Mouse (Mus musculus) left cerebral cortex, adult 8-10 months (tissue): ENCODE measurements around the gene Atg2a. TPM values are rescaled to one million over a fixed set of nuclear protein-coding genes. Genes with fewer than 3 reads are reported as not detected.

Source experiments
- DNase-seq, 2 experiments: peaks; one replicate each; pipeline ENCODE4 v3.0.0; 2022; ENCODE audit warnings: low spot score in 2 of 2
- total RNA-seq, 4 experiments: library from RNA; stranded (reverse); gene quantifications; 2 replicates each; pipeline ENCODE4 v1.2.4; 2022

Gene Atg2a
- total RNA-seq, 4 experiments from 2014 or later = 31.8 to 35.7 (median 35.4) TPM

DNA sequence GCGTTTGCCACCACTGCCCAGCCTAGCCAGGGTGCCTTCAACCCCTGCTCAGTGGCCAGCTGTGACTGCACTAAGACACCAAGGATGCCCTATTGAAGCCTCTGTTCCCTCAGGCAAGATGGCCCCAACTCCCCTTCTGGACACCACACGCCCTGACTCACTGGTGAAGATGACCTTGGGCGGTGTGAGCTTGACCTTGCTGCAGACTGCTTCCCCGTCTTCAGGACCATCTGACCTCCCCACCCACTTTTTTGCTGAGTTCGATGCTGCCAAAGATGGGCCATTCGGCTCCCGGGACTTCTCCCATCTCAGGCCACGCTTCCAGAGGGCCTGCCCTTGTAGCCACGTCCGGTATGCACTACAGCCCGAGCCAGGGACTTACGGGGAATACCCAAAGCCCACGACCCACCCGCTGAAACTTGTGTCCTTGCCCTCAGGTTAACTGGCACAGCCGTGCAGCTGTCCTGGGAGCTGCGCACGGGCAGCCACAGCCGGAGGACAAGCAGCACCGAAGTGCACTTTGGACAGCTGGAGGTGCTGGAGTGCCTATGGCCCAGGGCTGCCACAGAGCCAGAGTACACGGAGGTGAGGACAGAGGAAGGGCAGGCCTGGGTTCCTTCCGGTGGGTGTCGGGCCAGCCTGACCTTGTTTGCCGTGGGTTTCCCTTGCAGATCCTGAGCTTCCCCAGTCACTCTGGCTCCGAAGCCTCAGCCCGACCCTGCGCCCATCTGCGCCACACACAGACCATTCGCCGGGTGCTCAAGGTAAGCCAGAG, 6.2 kb downstream of the Atg2a start:
- no peak for DNase-seq

GRCm38 (mm10) chr19:6253021-6253420, 11.6 kb downstream of the Atg2a start:
- DNase-seq = no peak

DNA sequence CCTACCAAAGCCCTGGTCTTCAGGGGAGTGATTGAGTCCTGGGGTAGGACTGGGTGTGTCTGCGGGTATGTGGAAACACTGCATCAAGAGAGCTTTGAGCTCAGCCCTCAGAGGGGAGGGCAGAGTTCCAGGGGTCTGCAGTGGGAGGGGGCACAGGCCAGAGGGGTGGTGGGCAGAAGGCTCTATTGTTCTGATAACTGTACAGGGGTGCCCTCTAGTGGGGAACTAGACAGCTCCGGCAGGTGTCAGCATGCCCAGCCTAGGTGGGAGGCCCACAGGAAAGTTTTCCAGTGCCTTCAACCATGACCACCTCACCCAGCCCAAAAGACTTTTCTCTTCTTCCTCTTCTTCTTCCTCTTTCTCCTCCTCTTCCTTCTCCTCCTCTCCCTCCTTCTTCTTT, 19.0 kb downstream of the Atg2a start:
- no peak for DNase-seq

DNA sequence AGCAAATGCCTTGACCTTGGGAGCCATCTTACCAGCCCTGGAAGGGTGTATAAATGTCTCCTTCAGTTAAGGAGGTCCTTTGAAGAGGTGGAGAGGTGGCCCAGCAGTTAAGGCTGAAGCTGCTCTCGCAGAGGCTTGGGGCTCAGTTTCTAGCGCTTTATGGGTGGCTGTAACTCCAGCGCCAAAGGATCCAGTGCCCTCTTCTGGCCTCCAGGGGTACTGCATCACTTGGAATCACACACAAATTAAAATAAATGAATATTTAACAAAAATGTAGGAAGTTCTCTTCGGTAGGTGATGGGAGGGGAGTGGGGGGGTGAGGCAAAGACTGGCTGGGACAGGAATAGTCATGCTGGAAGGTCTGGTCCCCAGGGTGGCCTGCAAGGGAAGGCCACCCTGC, 19.5 kb downstream of the Atg2a start:
- DNase-seq = no peak

DNA sequence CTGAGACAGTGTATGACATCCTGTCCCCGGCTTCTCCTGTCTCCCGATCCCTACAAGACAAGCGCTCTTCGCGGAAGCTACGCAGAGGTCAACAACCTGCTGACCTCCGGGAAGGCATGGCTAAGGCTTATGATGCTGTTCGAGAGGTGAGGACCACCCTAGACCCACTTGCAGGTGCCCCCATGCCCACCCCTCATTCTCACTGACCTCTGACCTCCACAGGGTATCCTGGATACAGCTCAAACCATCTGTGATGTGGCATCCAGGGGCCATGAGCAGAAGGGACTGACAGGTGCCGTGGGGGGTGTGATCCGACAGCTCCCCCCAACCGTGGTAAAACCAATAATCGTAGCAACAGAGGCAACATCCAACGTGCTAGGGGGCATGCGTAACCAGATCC, 19.9 kb downstream of the Atg2a start:
- DNase-seq = no peak

GRCm38 (mm10) chr19:6262222-6262621, 20.8 kb downstream of the Atg2a start:
- DNase-seq = peak; percentile 36 to 52

- no peak for DNase-seq
Measured at GRCm38 (mm10) chr19:6262839-6263433, 21.5 kb downstream of the Atg2a start.

GRCm38 (mm10) chr19:6264200-6264599, 22.7 kb downstream of the Atg2a start:
- peak in 1 of 2 experiments; percentile 55 for DNase-seq

DNA sequence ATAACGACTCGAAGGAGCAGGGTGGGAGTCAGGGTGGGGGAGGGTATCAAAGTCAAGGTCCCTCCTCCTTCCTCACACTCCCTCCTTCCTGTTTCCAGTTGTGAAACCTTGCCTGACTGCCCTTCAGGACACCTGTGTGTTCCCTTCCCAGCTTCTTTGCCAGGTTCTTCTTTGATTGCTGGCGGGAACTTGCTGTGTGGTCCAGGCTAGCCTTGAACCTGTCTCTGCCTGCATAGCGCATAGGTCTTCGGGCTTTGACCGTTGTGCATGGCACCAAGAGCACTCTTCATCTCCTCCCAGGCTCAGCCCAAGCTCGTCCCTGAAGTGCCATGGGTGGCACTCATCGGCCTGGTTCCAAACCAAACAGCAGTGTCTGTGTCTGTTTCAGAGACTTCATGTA, 23.5 kb downstream of the Atg2a start:
- DNase-seq = no peak

GRCm38 (mm10) chr19:6265727-6266182, 24.3 kb downstream of the Atg2a start:
- no peak for DNase-seq

DNA sequence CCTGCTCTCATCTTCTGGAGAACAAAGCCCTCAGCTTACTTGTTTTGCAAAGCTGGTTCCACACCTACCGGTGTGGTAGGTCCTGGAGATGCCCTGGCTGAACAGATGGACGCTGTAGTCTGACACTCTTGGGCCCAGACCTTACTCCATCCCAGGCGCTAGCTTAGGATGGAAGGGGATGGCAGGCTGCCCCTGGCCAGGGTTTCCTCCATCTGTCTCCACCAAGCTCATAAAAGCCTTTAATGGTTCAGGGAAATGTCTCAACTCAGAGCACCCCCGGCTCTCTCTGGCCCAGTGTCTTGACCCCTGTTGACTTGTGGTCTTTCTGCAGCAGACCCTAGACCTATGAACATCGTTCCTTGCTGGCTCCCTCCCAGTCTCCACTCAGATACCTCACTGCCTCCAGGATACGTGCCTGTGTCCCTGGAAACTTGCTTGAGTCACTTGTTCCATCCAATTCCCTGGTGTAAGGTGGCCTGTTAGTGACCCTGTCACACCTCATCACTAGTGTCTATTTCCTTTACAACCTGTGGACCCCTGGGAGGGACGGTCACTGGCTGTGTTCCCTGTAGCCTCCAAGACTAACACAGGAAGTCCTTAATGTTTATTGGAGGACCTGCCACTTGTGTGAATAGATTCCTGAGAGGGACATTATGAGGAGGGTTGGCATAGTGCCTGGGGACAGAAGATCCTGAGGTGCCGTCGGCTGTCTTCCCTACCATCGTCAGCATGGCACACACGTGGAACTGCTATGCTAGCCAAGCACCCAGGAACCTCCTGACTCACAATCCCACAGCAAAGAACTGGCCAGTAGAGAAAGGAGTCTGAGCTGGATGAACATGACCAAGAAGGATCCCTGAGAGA, 26.1 kb downstream of the Atg2a start:
- no peak for DNase-seq

DNA sequence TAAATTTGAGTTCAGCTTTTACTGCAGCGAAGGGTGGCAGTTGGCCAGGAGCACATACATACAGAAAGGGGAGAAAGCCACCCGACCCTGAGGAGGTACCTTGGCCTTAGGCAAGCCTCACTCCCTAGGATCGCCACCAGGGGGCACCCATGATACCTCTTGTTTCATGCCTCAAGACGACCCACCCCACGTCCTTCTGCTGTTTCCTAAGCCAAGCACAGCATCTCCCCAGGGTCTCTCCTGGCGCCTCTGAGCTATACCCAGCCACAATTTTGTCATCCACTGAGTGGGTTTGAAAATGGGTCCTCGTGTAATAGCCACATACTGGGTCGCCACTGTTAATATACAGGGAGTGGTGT, 26.7 kb downstream of the Atg2a start:
- DNase-seq = peak; percentile 66 to 69

DNA sequence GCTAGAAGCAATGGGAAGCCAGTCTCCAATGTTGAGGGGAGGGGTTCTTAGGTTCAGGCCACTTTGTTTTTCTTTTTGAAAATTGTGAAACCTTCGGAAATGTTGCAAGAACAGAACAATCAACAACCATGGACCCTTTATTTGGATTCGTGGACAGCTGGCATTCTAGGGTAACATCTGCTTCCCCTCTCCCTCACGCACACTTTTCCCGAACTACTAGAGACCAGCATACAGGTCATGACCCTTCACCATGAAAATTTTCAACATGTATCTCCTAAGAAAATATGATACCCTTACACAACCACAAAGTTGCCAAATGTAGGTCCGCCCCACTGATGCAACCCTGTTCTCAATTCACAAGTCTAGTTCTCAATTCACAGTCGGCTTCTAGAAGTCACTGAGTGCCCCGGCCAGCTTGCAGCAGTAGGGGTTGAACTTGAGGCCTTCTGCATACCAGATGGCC, 27.2 kb downstream of the Atg2a start:
- no peak for DNase-seq

- no peak for DNase-seq
Measured at GRCm38 (mm10) chr19:6269798-6270475, 28.5 kb downstream of the Atg2a start.

DNA sequence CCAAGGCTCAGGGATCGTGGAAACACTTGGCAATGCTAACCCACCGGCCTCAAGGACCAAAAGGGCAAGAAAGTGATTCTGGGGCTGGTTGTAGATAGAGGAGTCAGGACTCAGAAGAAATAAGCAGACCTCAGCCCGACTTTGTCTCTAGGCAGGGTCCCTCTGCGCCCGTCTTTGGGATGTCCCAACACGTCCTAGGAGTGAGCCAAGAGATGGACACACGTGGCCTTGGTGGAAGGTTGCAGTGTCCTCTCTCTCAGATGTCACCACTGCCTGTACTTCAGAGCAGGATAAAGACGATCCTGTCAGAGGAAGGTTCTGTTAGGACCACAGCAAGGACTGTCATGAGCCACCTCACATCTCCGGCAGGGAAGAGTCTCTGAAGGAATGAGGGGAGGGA, 29.2 kb downstream of the Atg2a start:
- DNase-seq = no peak

- DNase-seq = no peak
Measured at GRCm38 (mm10) chr19:6271206-6271605, 29.7 kb downstream of the Atg2a start.

GRCm38 (mm10) chr19:6272053-6272452, 30.6 kb downstream of the Atg2a start:
- no peak for DNase-seq

DNA sequence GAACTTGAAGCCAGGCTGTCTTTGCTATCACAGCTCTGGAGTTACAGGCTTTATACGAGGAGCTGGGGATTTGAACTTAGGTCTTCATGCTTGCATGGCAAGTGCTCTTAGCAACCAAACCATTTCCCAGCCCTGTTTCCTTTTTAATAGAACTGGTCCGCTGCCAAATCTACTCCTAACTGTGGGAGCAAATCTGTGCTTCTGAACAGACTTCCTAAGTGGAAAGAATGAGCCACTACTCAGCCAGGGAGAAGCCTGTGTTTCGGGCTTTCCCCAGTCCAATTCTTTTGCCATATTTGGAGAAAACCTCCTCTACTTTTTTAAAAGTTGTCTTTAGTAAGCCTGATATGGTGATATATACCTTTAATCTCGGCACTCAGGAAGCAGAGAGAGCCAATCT, 31.3 kb downstream of the Atg2a start:
- no peak for DNase-seq

GRCm38 (mm10) chr19:6273592-6273991, 32.1 kb downstream of the Atg2a start:
- no peak for DNase-seq

DNA sequence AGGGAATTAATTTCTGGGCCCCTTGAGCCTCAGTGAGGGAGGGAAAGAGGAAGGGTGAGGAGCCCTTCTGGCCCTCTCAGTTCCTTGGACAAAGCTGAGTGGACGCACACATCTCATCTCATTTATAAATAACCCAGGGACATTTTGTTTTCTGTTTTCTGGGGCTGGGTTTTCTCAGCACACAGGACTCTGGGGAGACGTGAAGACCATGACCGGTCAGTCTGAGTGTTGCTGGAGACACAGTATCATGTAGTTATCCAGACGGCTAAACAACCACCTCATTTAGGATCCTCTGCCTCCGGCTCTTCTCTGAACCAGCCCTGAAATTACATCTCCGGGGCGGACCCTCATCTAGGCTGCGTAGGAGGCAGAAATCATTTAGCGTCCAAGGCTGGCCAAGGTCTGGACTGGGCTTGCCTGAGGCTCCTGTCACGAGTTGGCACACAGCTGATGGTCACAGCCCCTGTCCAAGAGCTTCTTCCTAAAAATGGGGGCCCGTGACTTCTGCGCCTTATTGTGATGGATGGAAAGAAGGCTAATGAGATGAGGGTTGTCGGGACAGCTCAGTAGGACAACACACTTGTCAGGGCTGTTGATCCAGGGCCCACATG, 32.6 kb downstream of the Atg2a start:
- DNase-seq = no peak

GRCm38 (mm10) chr19:6275740-6276389, 34.4 kb downstream of the Atg2a start:
- no peak for DNase-seq
